Mouse (Mus musculus): Measurements from ENCODE around the gene Sh3gl2. TPM values are rescaled to one million over a fixed set of nuclear protein-coding genes. Genes with fewer than 3 reads are reported as not detected.
A peak's percentile ranks its signal among the peaks of the same experiment; 100 is the strongest.

The Sh3gl2 gene
- 0.03 TPM for polyA plus RNA-seq (2021)

- TF ChIP-seq CTCF (IDR thresholded peaks at IDR 0.05): no peak
- POLR2A ChIA-PET: interaction anchor here (0.6 kb wide), 2 partner anchors 238 to 354 kb away, joined by 3 read pairs; no protein-coding TSS in a partner anchor
- DNase-seq (ENCODE audit: low read depth, low spot score) (no peak), ATAC-seq (peak; percentile 21)
- in situ Hi-C loops (cut with MboI; ENCODE audit: low pct_unique_long_range_greater_than_20kb): no loop called here
- peaks cover 17% of the 10 kb centered on the region for H3K27me3 ChIP-seq
- CTCF ChIA-PET: no interaction called here
Observed at GRCm38 (mm10) chr4:85205071-85205635, at the start of gene Sh3gl2. Gene Sh3gl2, plus strand, starts transcription at chr4:85205126.

GRCm38 (mm10) chr4:85161156-85161555 is 43.8 kb upstream of the Sh3gl2 start:
- CTCF ChIA-PET: no interaction called here
- no peak for DNase-seq (ENCODE audit: low read depth, low spot score)
- POLR2A ChIA-PET: no interaction called here
- ATAC-seq: no peak
- peaks cover 6% of the 10 kb centered on the region for H3K27me3 ChIP-seq
- in situ Hi-C loops (cut with MboI; ENCODE audit: low pct_unique_long_range_greater_than_20kb): no loop called here
- peak; percentile 16 for TF ChIP-seq CTCF (IDR thresholded peaks at IDR 0.05)

- TF ChIP-seq CTCF (IDR thresholded peaks at IDR 0.05): peak; percentile 42
- ATAC-seq: no peak
- CTCF ChIA-PET: interaction anchor here (1.2 kb wide), 1 partner anchor 13 kb away, joined by 3 read pairs; no protein-coding TSS in a partner anchor
- POLR2A ChIA-PET: no interaction called here
- peaks cover 6% of the 10 kb centered on the region for H3K27me3 ChIP-seq
- in situ Hi-C loops (cut with MboI; ENCODE audit: low pct_unique_long_range_greater_than_20kb): no loop called here
- DNase-seq (ENCODE audit: low read depth, low spot score): no peak
Observed at GRCm38 (mm10) chr4:85162468-85163312, 42.2 kb upstream of the Sh3gl2 start.

GRCm38 (mm10) chr4:85163313-85163615 is 41.7 kb upstream of the Sh3gl2 start:
- H3K27me3 ChIP-seq: peaks cover 6% of the 10 kb centered on the region
- TF ChIP-seq CTCF (IDR thresholded peaks at IDR 0.05): no peak
- POLR2A ChIA-PET: no interaction called here
- ATAC-seq (no peak), DNase-seq (ENCODE audit: low read depth, low spot score) (no peak)
- in situ Hi-C loops (cut with MboI; ENCODE audit: low pct_unique_long_range_greater_than_20kb): no loop called here
- CTCF ChIA-PET: interaction anchor here (1.2 kb wide), 1 partner anchor 12 kb away, joined by 3 read pairs; no protein-coding TSS in a partner anchor

- ATAC-seq (no peak), DNase-seq (ENCODE audit: low read depth, low spot score) (no peak)
- CTCF ChIA-PET: interaction anchor here (1.5 kb wide), 1 partner anchor 237 kb away, joined by 5 read pairs; no protein-coding TSS in a partner anchor
- in situ Hi-C loops (cut with MboI; ENCODE audit: low pct_unique_long_range_greater_than_20kb): no loop called here
- POLR2A ChIA-PET: no interaction called here
- peaks cover 6% of the 10 kb centered on the region for H3K27me3 ChIP-seq
- TF ChIP-seq CTCF (IDR thresholded peaks at IDR 0.05): no peak
Observed at GRCm38 (mm10) chr4:85168001-85168400, 36.9 kb upstream of the Sh3gl2 start.

- ChIA-PET CTCF (interaction anchor here (0.8 kb wide), 1 partner anchor 12 kb away, joined by 3 read pairs; no protein-coding TSS in a partner anchor), POLR2A (no interaction called here)
- in situ Hi-C loops (cut with MboI; ENCODE audit: low pct_unique_long_range_greater_than_20kb): loop anchor here (10.0 kb wide), 1 partner anchor 199 kb away; no protein-coding TSS in a partner anchor
- no peak for ATAC-seq
- H3K27me3 ChIP-seq: peaks cover 3% of the 10 kb centered on the region
- no peak for TF ChIP-seq CTCF (IDR thresholded peaks at IDR 0.05)
- no peak for DNase-seq (ENCODE audit: low read depth, low spot score)
Observed at GRCm38 (mm10) chr4:85175466-85175865, 29.5 kb upstream of the Sh3gl2 start.

- TF ChIP-seq CTCF (IDR thresholded peaks at IDR 0.05): no peak
- ChIA-PET POLR2A (no interaction called here), CTCF (no interaction called here)
- ATAC-seq: no peak
- DNase-seq (ENCODE audit: low read depth, low spot score): no peak
- in situ Hi-C loops (cut with MboI; ENCODE audit: low pct_unique_long_range_greater_than_20kb): loop anchor here (10.0 kb wide), 1 partner anchor 196 kb away; no protein-coding TSS in a partner anchor
- peaks cover 3% of the 10 kb centered on the region for H3K27me3 ChIP-seq
Observed at GRCm38 (mm10) chr4:85178394-85179051, 26.4 kb upstream of the Sh3gl2 start.

GRCm38 (mm10) chr4:85186011-85186410 is 18.9 kb upstream of the Sh3gl2 start:
- ChIA-PET POLR2A (no interaction called here), CTCF (no interaction called here)
- in situ Hi-C loops (cut with MboI; ENCODE audit: low pct_unique_long_range_greater_than_20kb): no loop called here
- DNase-seq (ENCODE audit: low read depth, low spot score) (no peak), ATAC-seq (no peak)
- no peak for TF ChIP-seq CTCF (IDR thresholded peaks at IDR 0.05)
- H3K27me3 ChIP-seq: peaks cover 4% of the 10 kb centered on the region

- DNase-seq (ENCODE audit: low read depth, low spot score): no peak
- ChIA-PET POLR2A (no interaction called here), CTCF (no interaction called here)
- no peaks in the 10 kb centered on the region for H3K27me3 ChIP-seq
- in situ Hi-C loops (cut with MboI; ENCODE audit: low pct_unique_long_range_greater_than_20kb): no loop called here
- TF ChIP-seq CTCF (IDR thresholded peaks at IDR 0.05): no peak
- ATAC-seq: no peak
Observed at GRCm38 (mm10) chr4:85196201-85196600, 8.7 kb upstream of the Sh3gl2 start.

GRCm38 (mm10) chr4:85198431-85198830 is 6.5 kb upstream of the Sh3gl2 start:
- H3K27me3 ChIP-seq: no peaks in the 10 kb centered on the region
- DNase-seq (ENCODE audit: low read depth, low spot score) (no peak), ATAC-seq (no peak)
- no peak for TF ChIP-seq CTCF (IDR thresholded peaks at IDR 0.05)
- POLR2A ChIA-PET: no interaction called here
- CTCF ChIA-PET: no interaction called here
- in situ Hi-C loops (cut with MboI; ENCODE audit: low pct_unique_long_range_greater_than_20kb): no loop called here

- no peak for ATAC-seq
- no peak for DNase-seq (ENCODE audit: low read depth, low spot score)
- H3K27me3 ChIP-seq: peaks cover 17% of the 10 kb centered on the region
- ChIA-PET POLR2A (no interaction called here), CTCF (no interaction called here)
- TF ChIP-seq CTCF (IDR thresholded peaks at IDR 0.05): no peak
- in situ Hi-C loops (cut with MboI; ENCODE audit: low pct_unique_long_range_greater_than_20kb): no loop called here
Observed at GRCm38 (mm10) chr4:85202582-85202981, 2.3 kb upstream of the Sh3gl2 start.
